Mouse (Mus musculus) erythroblast, embryonic 14.5 days (primary cell): ENCODE measurements around the gene Fgfr2.

ENCODE experiments used
- GATA1 ChIP-seq: IDR thresholded peaks from 2 replicates; pipeline ENCODE4 v1.6.1; 2012; ENCODE audit warnings: low read length, inconsistent platforms, mixed read lengths
- TAL1 ChIP-seq: IDR thresholded peaks from 3 replicates; pipeline ENCODE4 v1.6.1; 2012; ENCODE audit warnings: low read length, inconsistent platforms, mixed read lengths

DNA sequence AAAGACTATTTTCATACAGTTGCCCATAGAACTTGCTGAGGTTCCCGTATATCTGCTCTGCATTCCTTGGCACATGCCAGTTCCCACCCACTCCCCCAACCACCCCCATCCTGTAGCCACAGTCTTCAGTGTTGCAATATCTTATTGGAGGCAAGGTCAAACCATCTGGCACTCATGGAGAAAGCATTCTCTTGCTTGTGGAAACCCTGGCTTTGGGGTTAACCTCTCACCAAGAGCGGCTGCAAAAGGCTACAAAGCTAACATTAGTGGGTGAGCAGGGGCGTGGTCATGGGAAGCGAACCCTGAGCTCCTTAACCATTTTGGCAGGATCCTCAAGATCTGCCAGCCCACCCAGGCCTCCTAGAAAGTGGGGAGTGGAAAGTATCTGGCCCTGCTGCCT, 2486.2 kb downstream of the Fgfr2 start:
- TF ChIP-seq TAL1 = no peak
- no peak for TF ChIP-seq GATA1
